Mouse (Mus musculus) liver (tissue): ENCODE results near the gene Klhl36.
A peak's percentile ranks its signal among the peaks of the same experiment; 100 is the strongest.

Experiments
- DNase-seq: peaks from one replicate; pipeline ENCODE4 v3.0.0-alpha.2; 2020; ENCODE audit warnings: mixed read lengths

Gene Klhl36

DNA sequence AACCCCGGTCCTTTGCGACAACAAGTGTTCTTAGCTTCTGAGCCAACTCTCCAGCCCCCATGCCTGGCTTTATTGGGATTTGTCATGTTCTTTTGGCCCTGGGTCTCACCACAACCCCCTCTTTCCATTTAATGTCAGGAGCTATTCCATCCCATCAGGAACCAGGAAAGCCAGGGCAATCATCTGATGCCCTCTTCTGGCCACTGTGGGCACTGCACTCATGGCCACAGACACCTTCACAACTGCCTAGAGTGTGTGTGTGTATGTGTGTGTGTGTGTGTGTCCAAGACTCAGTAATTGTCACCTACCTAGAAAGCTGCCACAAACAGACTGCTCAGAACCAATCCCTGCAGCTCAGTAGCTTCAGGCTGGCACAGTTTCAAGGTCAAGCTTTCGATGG, 25.1 kb downstream of the Klhl36 start:
- peak; percentile 66 for DNase-seq

DNA sequence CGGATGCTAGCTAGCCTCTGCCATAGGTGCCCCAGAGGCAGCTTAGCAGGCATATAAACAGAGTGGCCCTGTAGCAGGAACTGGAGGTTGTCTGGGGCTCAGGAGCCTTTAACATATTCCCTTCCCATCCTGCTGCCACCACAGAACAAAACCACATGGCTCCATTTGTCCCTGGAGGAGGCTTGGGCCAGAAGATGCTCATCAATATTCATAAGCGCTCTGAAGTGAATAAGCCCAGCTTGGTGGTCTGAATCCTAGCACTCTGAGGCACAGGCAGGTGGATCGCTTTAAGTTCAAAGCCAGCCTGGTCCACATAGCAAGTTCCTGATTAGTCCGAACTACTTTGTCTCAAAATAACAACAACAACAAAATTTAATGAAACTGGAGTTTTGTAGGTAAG, 25.9 kb downstream of the Klhl36 start:
- no peak for DNase-seq

GRCm38 (mm10) chr8:119897069-119897468, 35.0 kb downstream of the Klhl36 start:
- DNase-seq = no peak

DNA sequence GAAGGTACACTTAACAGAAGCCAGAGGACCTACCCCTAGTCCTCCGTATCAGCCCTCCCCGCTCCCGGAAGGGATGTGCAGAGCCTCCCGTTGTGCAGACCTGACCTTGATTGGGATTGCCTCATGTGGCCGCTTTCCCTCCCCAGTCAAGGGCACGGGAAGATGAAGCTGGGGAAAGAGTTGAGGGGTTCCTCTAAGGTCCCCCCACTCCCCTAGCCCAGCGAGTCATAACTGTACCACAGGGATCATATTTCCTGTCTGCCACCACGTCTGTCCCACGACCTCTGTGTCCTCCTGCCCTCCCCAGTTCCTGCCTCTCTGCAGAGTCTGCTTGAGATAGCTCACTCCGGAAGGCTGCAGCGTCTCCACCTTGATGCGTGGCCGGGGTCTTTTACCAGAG, 35.9 kb downstream of the Klhl36 start:
- DNase-seq = no peak

DNA sequence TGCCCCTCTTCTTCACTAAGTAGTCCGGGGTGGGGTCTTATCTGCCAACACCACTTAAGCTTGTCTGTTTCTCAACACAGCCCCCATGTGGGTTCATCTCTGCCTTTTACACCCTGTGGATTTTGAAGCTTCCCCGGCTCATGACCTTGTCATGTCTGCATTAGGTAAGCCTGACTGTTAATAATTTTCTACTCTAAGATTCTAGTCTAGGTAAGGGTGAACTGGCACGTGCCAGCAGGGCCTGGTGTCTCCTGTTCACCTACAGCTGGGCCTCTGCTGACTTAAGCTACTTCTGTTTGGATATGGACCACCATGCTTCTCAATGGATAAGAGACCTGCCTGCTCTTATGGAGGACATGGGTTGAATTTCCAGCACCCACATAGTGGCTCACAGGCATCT, 39.3 kb downstream of the Klhl36 start:
- DNase-seq = no peak

GRCm38 (mm10) chr8:119901952-119902351, 39.9 kb downstream of the Klhl36 start:
- DNase-seq = no peak

DNA sequence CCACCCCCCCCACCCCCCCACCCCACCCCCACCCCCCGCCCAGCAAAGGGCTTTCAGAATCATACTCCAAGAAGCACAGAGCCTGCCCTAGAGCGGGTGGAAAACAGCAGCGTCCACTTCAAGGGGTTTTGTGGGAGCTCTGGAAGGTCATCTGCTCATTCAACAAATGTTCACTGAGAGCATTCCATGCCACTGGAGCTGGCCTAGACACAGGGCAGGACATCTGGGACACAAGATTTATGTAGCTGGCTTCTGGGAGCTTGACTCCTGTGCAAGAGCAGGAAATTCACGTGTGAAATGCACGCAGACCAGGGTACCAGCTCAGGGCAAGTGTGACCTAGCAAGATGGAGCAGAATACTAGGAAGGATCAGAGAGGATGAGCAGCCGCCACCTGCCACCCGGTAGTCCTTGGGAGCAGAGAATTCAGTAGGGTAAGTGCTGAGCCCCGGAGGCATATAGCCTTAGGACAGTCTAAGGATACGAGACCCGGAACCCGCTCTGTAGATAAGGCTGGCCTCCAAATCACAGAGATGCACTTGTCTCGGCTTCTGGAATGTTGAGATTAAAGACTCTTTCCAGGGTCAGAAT, 42.4 kb downstream of the Klhl36 start:
- DNase-seq = no peak

- peak; percentile 66 for DNase-seq
Measured at GRCm38 (mm10) chr8:119909944-119910546, 48.0 kb downstream of the Klhl36 start, which contains the start of gene Usp10. TSS of gene Usp10 (plus strand) at chr8:119910360.

GRCm38 (mm10) chr8:119910547-119911257, 48.6 kb downstream of the Klhl36 start, which contains the start of gene Gm20388:
TSS of gene Gm20388 (plus strand) at chr8:119910841.
- peak; percentile 91 for DNase-seq

GRCm38 (mm10) chr8:119911258-119911962, 49.3 kb downstream of the Klhl36 start:
- no peak for DNase-seq

- no peak for DNase-seq
Measured at GRCm38 (mm10) chr8:119912643-119913042, 50.6 kb downstream of the Klhl36 start.

DNA sequence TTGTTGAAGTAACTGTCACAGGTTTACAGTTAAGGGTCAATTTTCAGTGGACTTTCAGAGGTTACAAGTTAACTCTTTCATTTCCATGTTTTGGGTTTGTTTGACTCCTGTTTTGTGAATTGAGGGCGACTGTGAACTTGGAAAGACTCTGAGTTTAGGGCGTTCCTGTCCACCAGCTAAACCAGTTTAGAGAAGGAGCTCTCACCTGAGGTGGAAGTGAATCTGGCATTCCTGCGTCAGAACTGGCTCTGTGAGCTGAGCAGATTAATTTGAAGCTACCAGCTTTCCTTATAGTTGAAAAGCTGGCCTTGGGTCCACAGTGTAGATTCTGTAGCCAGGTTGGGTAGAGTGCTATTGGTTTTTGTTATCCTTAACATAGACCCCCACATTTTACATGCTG, 51.1 kb downstream of the Klhl36 start:
- no peak for DNase-seq

GRCm38 (mm10) chr8:119914161-119914560, 52.1 kb downstream of the Klhl36 start:
- DNase-seq = no peak

DNA sequence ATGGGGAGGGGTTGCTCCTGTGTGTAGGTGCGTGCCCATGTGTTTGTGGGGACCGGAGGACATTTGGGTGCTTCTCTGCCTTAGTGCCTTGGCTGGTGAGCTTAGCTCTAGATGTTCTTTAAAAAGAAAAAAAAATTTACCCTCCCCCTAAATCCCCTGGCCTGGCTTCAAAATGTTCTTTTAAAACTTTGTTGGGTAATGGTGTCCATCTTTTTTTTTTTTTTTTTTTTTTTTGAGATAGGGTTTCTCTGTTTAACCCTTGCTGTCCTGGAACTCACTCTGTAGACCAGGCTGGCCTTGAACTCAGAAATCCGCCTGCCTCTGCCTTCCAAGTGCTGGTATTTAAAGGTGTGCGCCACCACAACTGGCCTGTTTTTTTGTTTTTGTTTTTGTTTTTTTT, 53.2 kb downstream of the Klhl36 start:
- DNase-seq = no peak

DNA sequence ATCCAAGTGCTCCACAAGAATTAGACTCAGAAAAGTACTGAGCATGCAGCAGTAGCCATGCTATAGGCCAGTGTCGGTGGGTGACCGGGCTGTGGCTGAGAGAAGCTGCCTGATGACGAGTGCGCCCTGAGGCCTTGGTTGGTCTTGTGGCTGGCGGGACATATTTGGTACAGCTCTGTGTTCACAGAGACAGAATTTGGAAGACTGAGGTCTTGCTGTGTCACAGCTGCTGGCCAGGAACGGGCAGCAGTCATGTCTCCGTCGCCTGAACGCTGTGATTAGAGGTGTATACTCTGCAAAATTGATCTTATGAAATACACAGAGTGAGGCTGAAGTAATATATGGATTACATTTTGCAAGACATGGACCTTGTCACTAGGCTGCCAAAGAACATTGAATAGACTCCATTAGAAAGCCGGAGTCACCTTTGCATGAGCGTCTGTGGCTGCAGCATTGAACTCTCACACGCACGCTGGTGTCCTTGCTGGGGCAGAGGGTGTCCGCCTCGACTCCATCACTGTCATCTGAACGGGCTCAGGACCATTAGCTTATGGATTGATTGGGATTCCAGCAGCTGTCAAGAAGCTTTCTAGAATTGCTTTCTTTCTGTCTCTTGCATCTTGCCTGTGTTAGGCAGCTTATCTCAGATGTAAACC, 54.3 kb downstream of the Klhl36 start:
- no peak for DNase-seq

GRCm38 (mm10) chr8:119917415-119917814, 55.3 kb downstream of the Klhl36 start:
- DNase-seq = peak; percentile 50

DNA sequence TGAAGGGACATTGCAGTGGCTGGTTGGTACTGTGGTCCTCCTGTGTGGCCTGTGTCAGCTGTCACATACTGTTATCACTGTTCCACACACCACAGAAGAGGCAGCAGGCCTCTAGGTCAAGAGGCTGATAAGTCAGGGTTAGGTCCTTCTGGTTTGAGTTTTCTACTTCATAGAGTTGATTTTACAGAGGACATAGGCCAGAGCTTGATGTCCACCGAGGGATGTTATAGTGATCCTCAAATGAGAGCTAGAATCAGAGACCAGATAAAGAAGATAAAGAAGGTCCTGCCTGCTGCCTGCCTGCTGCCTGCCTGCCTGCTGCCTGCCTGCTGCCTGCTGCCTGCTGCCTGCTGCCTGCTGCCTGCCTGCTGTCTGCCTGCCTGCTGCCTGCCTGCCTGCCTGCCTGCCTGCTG, 56.1 kb downstream of the Klhl36 start:
- peak; percentile 85 for DNase-seq

DNA sequence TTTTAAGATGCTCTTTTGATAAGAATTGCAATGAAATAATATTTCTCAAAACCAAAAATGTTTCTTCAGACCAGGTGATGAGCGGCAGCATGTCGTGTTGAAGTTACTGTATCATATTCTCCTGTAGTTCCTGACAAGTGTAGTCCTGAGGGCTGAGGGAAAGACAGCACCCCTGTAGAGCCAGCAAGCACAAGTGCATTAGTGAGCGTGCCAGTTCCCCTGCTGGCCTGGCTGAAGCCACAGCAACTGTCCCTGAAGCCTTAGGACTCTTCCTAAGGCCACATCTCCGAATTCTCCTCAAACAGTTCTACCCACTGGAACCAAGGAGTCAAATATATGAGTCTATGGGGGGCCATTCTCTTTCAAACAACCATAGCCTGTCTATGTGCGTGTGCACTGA, 61.2 kb downstream of the Klhl36 start:
- no peak for DNase-seq

DNA sequence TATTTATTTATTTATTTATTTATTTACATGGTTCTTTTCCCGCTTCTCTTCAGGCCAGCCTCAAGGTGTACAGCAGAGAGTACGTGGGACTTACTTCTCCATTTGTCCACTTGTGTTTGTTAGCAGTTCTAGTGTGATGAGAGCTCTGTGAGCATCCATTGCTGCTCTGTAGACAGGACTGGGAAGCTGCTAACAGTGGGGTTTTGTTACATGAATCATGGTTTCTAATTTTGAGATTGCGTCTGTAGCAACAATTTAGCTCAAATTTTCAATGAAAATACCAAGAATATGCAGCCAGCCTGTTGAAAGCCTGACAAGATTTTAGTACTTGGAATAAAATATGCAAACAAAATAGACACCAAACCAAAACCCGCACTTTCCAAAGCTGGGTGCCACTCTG, 63.4 kb downstream of the Klhl36 start:
- no peak for DNase-seq

DNA sequence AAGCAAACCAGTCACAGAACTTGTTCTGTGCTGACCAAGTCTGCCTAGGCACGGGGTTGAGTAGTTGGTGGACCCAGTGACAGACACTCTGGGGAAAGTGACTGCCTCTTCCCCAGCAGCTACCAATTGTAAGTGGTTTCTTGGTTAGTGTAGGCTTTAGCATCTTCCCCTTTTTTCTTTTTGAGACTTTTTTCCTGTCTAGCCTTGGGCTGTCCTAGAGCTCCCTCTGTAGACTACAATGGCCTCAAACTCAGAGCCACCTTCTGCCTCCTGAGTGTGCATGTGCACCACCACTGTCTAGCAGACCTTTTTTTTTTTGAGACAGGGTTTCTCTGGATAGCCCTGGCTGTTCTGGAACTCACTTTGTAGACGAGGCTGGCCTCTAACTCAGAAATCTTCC, 64.4 kb downstream of the Klhl36 start:
- DNase-seq = no peak
